Mouse (Mus musculus) limb, embryonic 13.5 days (tissue): ENCODE results near the gene Abcb6. TPM values are rescaled to one million over a fixed set of nuclear protein-coding genes. Genes with fewer than 3 reads are reported as not detected.

Experiments used
- ATAC-seq: fragments of 200-750 bp; cut with Nextera tagmentation; 2 replicates; pipeline ENCODE4 v1.8.0; 2017; ENCODE audit warnings: low read depth, moderate number of reproducible peaks, moderate TSS enrichment; ENCODE audit not compliant: low FRiP score
- H3K27ac ChIP-seq: fragments of 300-500 bp; sonication (generic); 2 replicates; pipeline ENCODE4 v1.5.1; 2015; ENCODE audit warnings: inconsistent platforms, mild to moderate bottlenecking, moderate library complexity
- H3K27me3 ChIP-seq: fragments of 300-500 bp; sonication (generic); 2 replicates; pipeline ENCODE4 v1.6.1; 2015; ENCODE audit warnings: mild to moderate bottlenecking, inconsistent platforms
- H3K36me3 ChIP-seq: fragments of 300-500 bp; sonication (generic); 2 replicates; pipeline ENCODE4 v1.6.1; 2015; ENCODE audit warnings: inconsistent platforms, mild to moderate bottlenecking, moderate library complexity
- H3K4me1 ChIP-seq: fragments of 300-500 bp; sonication (generic); 2 replicates; pipeline ENCODE4 v1.6.1; 2015; ENCODE audit warnings: inconsistent platforms
- H3K4me2 ChIP-seq: fragments of 300-500 bp; sonication (generic); replicated peaks from 2 replicates; pipeline ENCODE4 v1.6.1; 2015; ENCODE audit warnings: inconsistent platforms, mild to moderate bottlenecking, moderate library complexity
- H3K4me3 ChIP-seq: fragments of 300-500 bp; sonication (generic); 2 replicates; pipeline ENCODE4 v1.5.1; 2015; ENCODE audit warnings: moderate library complexity, mild to moderate bottlenecking, inconsistent platforms
- H3K9ac ChIP-seq: fragments of 300-500 bp; sonication (generic); 2 replicates; pipeline ENCODE4 v1.6.1; 2015; ENCODE audit warnings: mild to moderate bottlenecking, inconsistent platforms
- H3K9me3 ChIP-seq: fragments of 300-500 bp; sonication (generic); 2 replicates; pipeline ENCODE4 v1.6.1; 2016; ENCODE audit warnings: inconsistent platforms
- whole genome bisulfite sequencing: fragments of 180-500 bp; shearing (Covaris S2); methylation state at CpG from one replicate; pipeline ENCODE4 v1.1.7; 2015; 5-methylcytosine and 5-hydroxymethylcytosine counted together
- polyA plus RNA-seq: library from polyadenylated mRNA; unstranded; fragments of >200 nt; fragmentation: Nextera tagmentation; extraction: Ambion mirVana; gene quantifications from 2 replicates; pipeline ENCODE4 v1.2.1, GENCODE M21; 2015

Abcb6 gene
- polyA plus RNA-seq, 1 experiment from 2014 or later: 39.5 TPM

GRCm38 (mm10) chr1:75216797-75217585, 36.8 kb upstream of the Abcb6 start:
- ATAC-seq: no peak
- peak overlapping the region; percentile 96; the same call in 1 of the 2 replicates for H3K4me2 ChIP-seq
- H3K27ac ChIP-seq: no peak overlapping the region
- H3K36me3 ChIP-seq: peaks cover 39% of the 10 kb centered on the region
- peaks cover 23% of the 10 kb centered on the region for H3K4me1 ChIP-seq
- no peak overlapping the region for H3K4me3 ChIP-seq
- 74% methylated on average over 13 of the region's 13 CpGs for WGBS
- no peak overlapping the region for H3K9ac ChIP-seq
- H3K27me3 ChIP-seq: peaks cover 66% of the 10 kb centered on the region
- no peaks in the 10 kb centered on the region for H3K9me3 ChIP-seq

GRCm38 (mm10) chr1:75215785-75216184, 35.6 kb upstream of the Abcb6 start:
- no peak for ATAC-seq
- WGBS: 90% methylated on average over 9 of the region's 9 CpGs
- peaks cover 54% of the 10 kb centered on the region for H3K27me3 ChIP-seq
- peaks cover 31% of the 10 kb centered on the region for H3K4me1 ChIP-seq
- no peak overlapping the region for H3K27ac ChIP-seq
- H3K36me3 ChIP-seq: peaks cover 41% of the 10 kb centered on the region
- no peaks in the 10 kb centered on the region for H3K9me3 ChIP-seq
- H3K4me3 ChIP-seq: no peak overlapping the region
- no peak overlapping the region for H3K4me2 ChIP-seq
- H3K9ac ChIP-seq: no peak overlapping the region

- no peak overlapping the region for H3K4me3 ChIP-seq
- peaks cover 45% of the 10 kb centered on the region for H3K27me3 ChIP-seq
- H3K4me2 ChIP-seq: no peak overlapping the region
- H3K9ac ChIP-seq: no peak overlapping the region
- H3K9me3 ChIP-seq: no peaks in the 10 kb centered on the region
- WGBS: 81% methylated on average over 5 of the region's 5 CpGs
- peaks cover 37% of the 10 kb centered on the region for H3K4me1 ChIP-seq
- ATAC-seq: no peak
- no peak overlapping the region for H3K27ac ChIP-seq
- peaks cover 41% of the 10 kb centered on the region for H3K36me3 ChIP-seq
These were observed 34.7 kb upstream of the Abcb6 start for GRCm38 (mm10) chr1:75214886-75215285.

GRCm38 (mm10) chr1:75214442-75214841, 34.2 kb upstream of the Abcb6 start:
- Histone ChIP-seq H3K27ac (no peak overlapping the region), H3K9ac (no peak overlapping the region), H3K27me3 (peaks cover 44% of the 10 kb centered on the region), H3K4me2 (no peak overlapping the region), H3K4me1 (peaks cover 37% of the 10 kb centered on the region), H3K36me3 (peaks cover 41% of the 10 kb centered on the region), H3K4me3 (no peak overlapping the region), H3K9me3 (no peaks in the 10 kb centered on the region)
- WGBS: 85% methylated on average over 2 of the region's 2 CpGs
- no peak for ATAC-seq

GRCm38 (mm10) chr1:75213096-75213495, 32.9 kb upstream of the Abcb6 start:
- H3K27ac ChIP-seq: no peak overlapping the region
- H3K4me1 ChIP-seq: peaks cover 34% of the 10 kb centered on the region
- no peak overlapping the region for H3K4me3 ChIP-seq
- whole genome bisulfite sequencing: 90% methylated on average over 7 of the region's 7 CpGs
- peaks cover 31% of the 10 kb centered on the region for H3K27me3 ChIP-seq
- no peaks in the 10 kb centered on the region for H3K9me3 ChIP-seq
- no peak overlapping the region for H3K4me2 ChIP-seq
- peaks cover 41% of the 10 kb centered on the region for H3K36me3 ChIP-seq
- no peak overlapping the region for H3K9ac ChIP-seq
- no peak for ATAC-seq

GRCm38 (mm10) chr1:75212542-75212941, 32.4 kb upstream of the Abcb6 start:
- ATAC-seq: no peak
- no peak overlapping the region for H3K27ac ChIP-seq
- H3K36me3 ChIP-seq: peaks cover 41% of the 10 kb centered on the region
- H3K4me2 ChIP-seq: no peak overlapping the region; the same call in 1 of the 2 replicates
- no peaks in the 10 kb centered on the region for H3K9me3 ChIP-seq
- H3K9ac ChIP-seq: no peak overlapping the region
- WGBS: 89% methylated on average over 4 of the region's 4 CpGs
- H3K4me3 ChIP-seq: no peak overlapping the region
- H3K27me3 ChIP-seq: peaks cover 25% of the 10 kb centered on the region
- peaks cover 32% of the 10 kb centered on the region for H3K4me1 ChIP-seq

- ATAC-seq: no peak
- 11% methylated on average over 17 of the region's 17 CpGs for WGBS
- Histone ChIP-seq H3K27ac (no peak overlapping the region), H3K4me2 (peak overlapping the region; percentile 97), H3K4me3 (peak overlapping the region; percentile 95), H3K27me3 (peaks cover 13% of the 10 kb centered on the region), H3K4me1 (peaks cover 32% of the 10 kb centered on the region), H3K36me3 (peaks cover 41% of the 10 kb centered on the region), H3K9me3 (no peaks in the 10 kb centered on the region), H3K9ac (peak overlapping the region; percentile 95)
These were observed 31.0 kb upstream of the Abcb6 start for GRCm38 (mm10) chr1:75211141-75211708.

GRCm38 (mm10) chr1:75210136-75211087, 30.2 kb upstream of the Abcb6 start, which contains the start of the genes Glb1l and Stk16:
TSS of gene Glb1l (minus strand) at chr1:75210813.
TSS of gene Stk16 (plus strand) at chr1:75210838.
- H3K4me1 ChIP-seq: peaks cover 32% of the 10 kb centered on the region
- H3K27ac ChIP-seq: no peak within 1 kb of the TSS
- H3K9ac ChIP-seq: peak within 1 kb of the TSS; percentile 95
- no peaks in the 10 kb centered on the region for H3K9me3 ChIP-seq
- H3K36me3 ChIP-seq: peaks cover 35% of the 10 kb centered on the region
- peaks cover 4% of the 10 kb centered on the region for H3K27me3 ChIP-seq
- 6% methylated on average over 42 of the region's 42 CpGs for WGBS
- peak within 1 kb of the TSS; percentile 97 for H3K4me2 ChIP-seq
- ATAC-seq: peak; percentile 95
- H3K4me3 ChIP-seq: peak within 1 kb of the TSS; percentile 95

- no peak for ATAC-seq
- WGBS: 9% methylated on average over 34 of the region's 34 CpGs
- H3K4me3 ChIP-seq: peak overlapping the region; percentile 95
- H3K27ac ChIP-seq: no peak overlapping the region
- H3K4me1 ChIP-seq: peaks cover 32% of the 10 kb centered on the region
- H3K27me3 ChIP-seq: peaks cover 4% of the 10 kb centered on the region; the same call in 1 of the 2 replicates
- no peaks in the 10 kb centered on the region for H3K9me3 ChIP-seq
- H3K4me2 ChIP-seq: peak overlapping the region; percentile 97
- H3K36me3 ChIP-seq: peaks cover 22% of the 10 kb centered on the region
- H3K9ac ChIP-seq: peak overlapping the region; percentile 72
These were observed 28.9 kb upstream of the Abcb6 start for GRCm38 (mm10) chr1:75208967-75209678.

GRCm38 (mm10) chr1:75201236-75201635, 21.0 kb upstream of the Abcb6 start:
- H3K36me3 ChIP-seq: peaks cover 41% of the 10 kb centered on the region
- ATAC-seq: no peak
- WGBS: 86% methylated on average over 1 of the region's 1 CpGs
- no peak overlapping the region for H3K27ac ChIP-seq
- no peaks in the 10 kb centered on the region for H3K9me3 ChIP-seq
- no peaks in the 10 kb centered on the region for H3K27me3 ChIP-seq
- no peak overlapping the region for H3K4me3 ChIP-seq
- H3K9ac ChIP-seq: no peak overlapping the region
- no peaks in the 10 kb centered on the region for H3K4me1 ChIP-seq
- H3K4me2 ChIP-seq: no peak overlapping the region

- WGBS: under 1% methylated on average over 19 of the region's 19 CpGs
- H3K4me3 ChIP-seq: peak overlapping the region; percentile 80
- no peak for ATAC-seq
These were observed 12.3 kb upstream of the Abcb6 start for GRCm38 (mm10) chr1:75192452-75192851.

More at GRCm38 (mm10) chr1:75192452-75192851, 12.3 kb upstream of the Abcb6 start:
- Histone ChIP-seq H3K4me1 (peaks cover 22% of the 10 kb centered on the region), H3K4me2 (peak overlapping the region; percentile 95), H3K36me3 (peaks cover 37% of the 10 kb centered on the region), H3K9ac (peak overlapping the region; percentile 90), H3K27ac (peak overlapping the region; percentile 93), H3K27me3 (no peaks in the 10 kb centered on the region), H3K9me3 (no peaks in the 10 kb centered on the region)
